Mouse (Mus musculus): ENCODE data around the gene Usp32.

DNA sequence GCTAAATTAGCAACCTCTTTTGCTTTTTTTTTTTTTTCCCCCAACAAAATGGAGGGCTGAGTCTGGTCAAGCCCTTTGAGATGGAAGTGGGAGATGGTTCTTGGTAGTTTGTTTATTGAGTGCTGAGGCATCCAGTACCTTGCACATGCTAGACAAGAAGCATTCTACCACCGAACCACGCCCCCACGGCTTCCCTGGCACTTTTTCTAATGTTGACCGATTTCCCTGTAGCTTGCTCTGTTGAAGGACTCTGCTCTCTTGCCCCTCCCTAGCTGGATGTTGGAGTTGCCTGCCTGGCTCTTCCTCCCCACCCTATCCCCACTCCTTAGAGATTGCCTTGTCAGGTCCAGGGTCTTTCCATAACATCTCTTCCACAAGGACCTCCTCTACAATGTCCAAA lies 177.4 kb downstream of the Usp32 start:
- TF ChIP-seq CTCF (IDR thresholded peaks at IDR 0.05; ENCODE audit: low read depth, low read length), result no peak
- no peak for TF ChIP-seq POLR2AphosphoS5 (IDR thresholded peaks at IDR 0.05; ENCODE audit: insufficient replicate concordance, low read depth, low read length)
- no peak for TF ChIP-seq GATA1 (IDR thresholded peaks at IDR 0.05; ENCODE audit: borderline replicate concordance, low read length)
- no peak for TF ChIP-seq GATA2 (IDR thresholded peaks at IDR 0.05; ENCODE audit: borderline replicate concordance, low read depth, low read length)
